Comparison of ENCODE assay signal across 8 mouse cellular contexts in the genomic region with DNA sequence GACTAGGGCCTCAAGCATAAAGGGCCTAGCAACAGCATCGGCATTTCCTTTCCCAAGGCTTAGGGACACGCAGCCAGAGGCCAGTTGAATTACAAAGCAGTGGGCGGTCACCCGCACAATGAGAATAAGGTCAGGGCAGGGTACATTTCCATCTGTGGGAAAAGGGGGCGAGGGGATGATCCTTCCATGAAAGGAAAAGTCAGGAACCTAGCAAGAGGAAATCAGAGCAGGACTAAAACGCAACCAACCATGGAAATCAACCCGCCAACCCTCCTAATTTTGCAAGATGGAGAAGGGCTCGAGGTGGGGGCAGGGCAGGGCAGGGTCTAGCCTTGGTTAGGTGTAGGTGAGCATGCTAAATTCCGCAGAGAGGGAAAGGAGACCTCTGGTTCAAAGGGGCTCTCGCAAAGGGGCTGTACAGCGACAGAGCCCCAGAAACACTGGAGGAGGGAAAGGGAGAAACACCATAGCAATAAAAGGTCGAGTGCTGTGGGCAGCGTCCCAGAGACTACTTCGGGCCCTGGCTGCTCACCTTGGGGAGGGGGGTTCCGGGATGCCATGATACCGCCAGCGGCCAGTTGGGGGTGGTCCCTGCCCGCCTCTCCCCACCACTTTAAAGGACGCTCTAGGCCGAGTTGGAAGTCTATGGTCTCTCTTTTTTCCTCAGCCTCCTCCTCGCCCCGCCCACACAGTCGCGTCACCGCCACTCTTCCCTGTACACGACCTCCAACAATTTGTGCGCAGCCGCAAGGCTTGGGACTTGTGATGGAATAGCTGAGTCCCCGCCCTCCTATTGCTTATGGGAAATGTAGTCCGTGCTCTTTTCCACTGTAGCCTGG. TPM values are rescaled to one million over a fixed set of nuclear protein-coding genes. Genes with fewer than 3 reads are reported as not detected.
DNase-seq lines count a peak whose midpoint lies in the region; ATAC-seq and TF ChIP-seq lines count a peak whose summit lies in the region.

Fundc1 (minus strand) TSS at position 705 of the 839 bp plus-strand sequence.

- peaks cover 19% of the 10 kb centered on the region for H3K27me3 ChIP-seq in Patski
- H3K27me3 ChIP-seq in hindbrain, embryonic 13.5 days: no peaks in the 10 kb centered on the region

- in situ Hi-C loops in Patski (cut with MboI; ENCODE audit: low pct_unique_long_range_greater_than_20kb): loop anchor here (10.0 to 25.0 kb wide), 4 partner anchors 547 to 685 kb away; partner anchors contain the start of gene Kdm6a

- POLR2A ChIA-PET in Patski (lab: Charles Lee): interaction anchor here (0.7 kb wide), 1 partner anchor 154 kb away, joined by 6 read pairs; no protein-coding TSS in a partner anchor

- no peaks in the 10 kb centered on the region; the same call in 1 of the 2 replicates for H3K4me1 ChIP-seq in hindbrain, embryonic 13.5 days (replicated peaks)

- H3K4me2 ChIP-seq in hindbrain, embryonic 13.5 days: peak within 1 kb of the TSS; percentile 54

- H3K36me3 ChIP-seq in hindbrain, embryonic 13.5 days: no peaks in the 10 kb centered on the region

- WGBS in hindbrain, embryonic 13.5 days: 12% methylated on average over 25 of the region's 30 CpGs

- ATAC-seq in Patski: peak; percentile 92
- ATAC-seq in hindbrain, embryonic 13.5 days (ENCODE audit: low FRiP score): peak; percentile 99

- peak; percentile 50 for DNase-seq in Patski (ENCODE audit: low read depth, low spot score)
- peak; percentile 94 to 95 for DNase-seq in cerebellum, postnatal 14 days
- peak; percentile 90 to 93 for DNase-seq in frontal cortex, postnatal 14 days (ENCODE audit: low spot score in 2 of 2)
- DNase-seq in layer of hippocampus, postnatal 36 days: peak; percentile 92 to 94
- peak; percentile 99 for DNase-seq in lung, postnatal 36 days
- DNase-seq in retina, postnatal 1 day: peak; percentile 98
- peak; percentile 68 to 91 for DNase-seq in urinary bladder, adult 18-20 months (ENCODE audit: low spot score in 2 of 2)

- H3K9ac ChIP-seq in hindbrain, embryonic 13.5 days: peak within 1 kb of the TSS; percentile 71

- CTCF ChIA-PET in Patski (lab: Charles Lee): no interaction called here

- TF ChIP-seq CTCF in Patski (IDR thresholded peaks at IDR 0.05): peak; percentile 25

- H3K27ac ChIP-seq in hindbrain, embryonic 13.5 days: peak within 1 kb of the TSS; percentile 93

- no peaks in the 10 kb centered on the region for H3K9me3 ChIP-seq in hindbrain, embryonic 13.5 days

- H3K4me3 ChIP-seq in hindbrain, embryonic 13.5 days: peak within 1 kb of the TSS; percentile 45

RNA-seq across cellular contexts. Expression of gene Fundc1, which starts in this region (rescaled TPM):
- 54.1 TPM for polyA plus RNA-seq in Patski (2021)
- polyA plus RNA-seq in hindbrain, embryonic 13.5 days (2015; fragmentation: Nextera tagmentation; extraction: Ambion mirVana): 67.9 and 68.2 TPM in 2 replicates
- total RNA-seq in layer of hippocampus, postnatal 36 days (2021): 10 to 100 TPM; 42.4 to 49.9 TPM

Comparison
In these comparisons a context has a peak if more than half of its experiments do, and no peak if none do; other contexts are left out.
1. Peak in every context shown above with its lines: DNase-seq, ATAC-seq, H3K4me3 ChIP-seq and H3K27ac ChIP-seq.